In genomic region chr3:119782946-119783701, GRCm38 (mm10) we compare ENCODE assay signal across 8 mouse cellular contexts. TPM values are rescaled to one million over a fixed set of nuclear protein-coding genes. Genes with fewer than 3 reads are reported as not detected.
DNase-seq lines count a peak whose midpoint lies in the region; ATAC-seq lines count a peak whose summit lies in the region.

No protein-coding gene starts in this region.

- H3K36me3 ChIP-seq in hindbrain, embryonic 15.5 days = no peaks in the 10 kb centered on the region

- peak; percentile 96 for ATAC-seq in hindbrain, embryonic 15.5 days (ENCODE audit: low FRiP score, low read depth)

- under 1% methylated on average over 58 of the region's 89 CpGs for WGBS in hindbrain, embryonic 15.5 days

- peaks cover 25% of the 10 kb centered on the region for H3K4me1 ChIP-seq in hindbrain, embryonic 15.5 days (replicated peaks)

- H3K9ac ChIP-seq in hindbrain, embryonic 15.5 days = peak overlapping the region; percentile 100

- H3K9me3 ChIP-seq in hindbrain, embryonic 15.5 days = no peaks in the 10 kb centered on the region

- peak overlapping the region; percentile 99 for H3K27ac ChIP-seq in hindbrain, embryonic 15.5 days (replicated peaks)

- H3K27me3 ChIP-seq in hindbrain, embryonic 15.5 days = no peaks in the 10 kb centered on the region

- peak overlapping the region; percentile 75 for H3K4me2 ChIP-seq in hindbrain, embryonic 15.5 days

- H3K4me3 ChIP-seq in hindbrain, embryonic 15.5 days = peak overlapping the region; percentile 97

- DNase-seq in T-cell, adult 2 months (ENCODE audit: low spot score) = peak; percentile 83
- peak; percentile 93 for DNase-seq in cerebellum, postnatal 36 days
- peak; percentile 81 to 89 for DNase-seq in frontal cortex, postnatal 36 days (ENCODE audit: low spot score in 2 of 2)
- DNase-seq in left cerebral cortex, adult 11 months (ENCODE audit: low spot score) = peak; percentile 76
- DNase-seq in lung, postnatal 36 days = peak; percentile 90
- peak; percentile 91 for DNase-seq in retina, embryonic 14.5 days (ENCODE audit: low spot score)
- peak; percentile 93 for DNase-seq in thymus, postnatal 4 days

RNA-seq across cellular contexts. Expression of gene Ptbp2, which starts 1.1 kb away (rescaled TPM):
- 218 and 222 TPM in 2 replicates for polyA plus RNA-seq in hindbrain, embryonic 15.5 days (2015; fragmentation: Nextera tagmentation; extraction: Ambion mirVana)

Comparison
In these comparisons a context has a peak if more than half of its experiments do, and no peak if none do; other contexts are left out.
1. Peak in every context shown above with its lines: DNase-seq, ATAC-seq, H3K4me3 ChIP-seq and H3K27ac ChIP-seq.